ENCODE assay signal across 7 mouse cellular contexts in the genomic region with DNA sequence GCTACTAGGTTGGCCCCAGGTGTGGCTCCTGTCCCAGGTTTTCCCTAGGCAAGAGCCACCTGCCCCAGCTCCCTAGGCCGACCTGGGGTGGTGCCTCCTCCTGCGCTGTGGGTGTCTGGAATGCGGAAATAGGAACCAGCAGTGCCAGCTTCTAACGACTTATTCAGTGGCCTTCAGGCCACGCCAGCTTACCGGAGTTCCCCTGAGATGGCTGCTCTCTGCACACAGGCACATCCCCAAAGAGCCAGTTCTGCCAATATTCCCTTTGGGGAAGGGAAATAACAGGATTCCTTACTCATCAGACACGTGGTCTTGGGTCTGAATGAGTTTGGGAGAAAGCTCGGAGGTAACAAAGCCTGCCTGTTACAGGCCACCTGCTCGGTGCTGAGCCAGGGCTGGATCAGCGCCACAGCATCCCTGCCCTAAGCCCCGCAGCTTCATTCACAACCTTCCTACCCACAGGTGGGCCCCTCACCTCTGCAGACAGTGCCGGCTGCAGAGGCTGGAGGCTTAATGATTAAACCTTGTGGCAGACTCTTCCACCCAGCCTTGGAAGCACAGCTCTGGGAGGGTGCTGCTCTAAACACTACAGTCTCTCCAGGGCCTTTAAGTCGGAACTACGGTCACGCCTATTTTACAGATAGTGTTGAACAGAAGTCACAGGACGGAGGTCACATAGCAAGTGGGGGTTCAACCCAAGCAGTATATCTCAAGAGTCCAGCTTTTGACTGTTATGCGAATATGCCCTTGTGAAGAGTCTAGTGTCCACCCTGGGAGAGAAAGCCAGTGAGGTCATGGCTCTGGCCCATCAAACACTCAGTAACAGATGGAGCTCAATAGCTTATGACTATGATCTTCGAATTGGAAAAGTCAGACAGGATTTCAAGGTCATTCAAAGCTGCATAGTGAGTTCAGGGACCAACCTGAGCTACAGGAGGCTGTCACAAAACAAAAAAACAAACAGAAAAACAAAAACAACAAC. TPM values are rescaled to one million over a fixed set of nuclear protein-coding genes. Genes with fewer than 3 reads are reported as not detected.
A peak's percentile ranks its signal among the peaks of the same experiment; 100 is the strongest.
DNase-seq lines count a peak whose midpoint lies in the region; ATAC-seq and TF ChIP-seq lines count a peak whose summit lies in the region.

No protein-coding gene starts in this region.

- no peak for TF ChIP-seq CTCF in bone marrow, adult 2 months (IDR thresholded peaks at IDR 0.05; ENCODE audit: control insufficient read depth, insufficient read depth, low read length)
- no peak for TF ChIP-seq CTCF in intestine, postnatal 0 days (IDR thresholded peaks at IDR 0.05; ENCODE audit: low read depth)
- TF ChIP-seq CTCF in liver, postnatal 0 days (IDR thresholded peaks at IDR 0.05; ENCODE audit: low read depth): no peak

- H3K27me3 ChIP-seq in intestine, postnatal 0 days (replicated peaks; ENCODE audit: control insufficient read depth, insufficient read depth, low read length): no peaks in the 10 kb centered on the region
- no peaks in the 10 kb centered on the region for H3K27me3 ChIP-seq in liver, postnatal 0 days (ENCODE audit: insufficient read depth, low read length)

- peak; percentile 92 for ATAC-seq in intestine, postnatal 0 days
- peak; percentile 85 for ATAC-seq in liver, postnatal 0 days

- H3K9ac ChIP-seq in intestine, postnatal 0 days (ENCODE audit: low read depth, low read length): peak overlapping the region; percentile 46
- no peak overlapping the region; the same call in 1 of the 2 replicates for H3K9ac ChIP-seq in liver, postnatal 0 days (replicated peaks)

- H3K9me3 ChIP-seq in intestine, postnatal 0 days (ENCODE audit: control insufficient read depth): no peaks in the 10 kb centered on the region
- H3K9me3 ChIP-seq in liver, postnatal 0 days (ENCODE audit: low read length): no peaks in the 10 kb centered on the region

- H3K36me3 ChIP-seq in intestine, postnatal 0 days (ENCODE audit: control insufficient read depth, insufficient read depth): no peaks in the 10 kb centered on the region
- H3K36me3 ChIP-seq in liver, postnatal 0 days (replicated peaks; ENCODE audit: insufficient read depth, low read length): no peaks in the 10 kb centered on the region

- peak overlapping the region; percentile 69 for H3K4me2 ChIP-seq in intestine, postnatal 0 days (replicated peaks; ENCODE audit: low read depth)
- H3K4me2 ChIP-seq in liver, postnatal 0 days (ENCODE audit: low read depth, low read length): peak overlapping the region; percentile 58

- no peaks in the 10 kb centered on the region; the same call in 1 of the 2 replicates for H3K4me1 ChIP-seq in bone marrow, adult 2 months (ENCODE audit: control insufficient read depth, insufficient read depth, low read length)
- H3K4me1 ChIP-seq in intestine, postnatal 0 days (replicated peaks; ENCODE audit: control insufficient read depth, insufficient read depth, low read length): peaks cover 4% of the 10 kb centered on the region; the same call in 1 of the 2 replicates
- H3K4me1 ChIP-seq in liver, postnatal 0 days (ENCODE audit: insufficient read depth): peaks cover 38% of the 10 kb centered on the region

- peak overlapping the region; percentile 17 for H3K4me3 ChIP-seq in bone marrow, adult 2 months (replicated peaks; ENCODE audit: control insufficient read depth, low read depth, low read length)
- H3K4me3 ChIP-seq in intestine, postnatal 0 days (ENCODE audit: low read depth, low read length): peak overlapping the region; percentile 34
- peak overlapping the region; percentile 13 for H3K4me3 ChIP-seq in liver, postnatal 0 days (ENCODE audit: low read depth, low read length)

- peak; percentile 64 to 77 for DNase-seq in cerebellum, postnatal 25 days
- peak; percentile 40 for DNase-seq in liver, postnatal 0 days
- peak; percentile 86 for DNase-seq in yolk sac, embryonic 10.5 days (ENCODE audit: low spot score)
- DNase-seq in frontal cortex, postnatal 36 days (ENCODE audit: low spot score in 2 of 2): no peak
- no peak for DNase-seq in right cerebral cortex, adult 2 months (ENCODE audit: low spot score in 2 of 2)

- no peak for TF ChIP-seq POLR2A in bone marrow, adult 2 months (IDR thresholded peaks at IDR 0.05; ENCODE audit: borderline replicate concordance, control insufficient read depth, low read depth, low read length)

- 27% methylated on average over 18 of the region's 18 CpGs for WGBS in bone marrow, adult 2 months
- WGBS in intestine, postnatal 0 days: 18% methylated on average over 18 of the region's 18 CpGs
- WGBS in liver, postnatal 0 days (ENCODE audit: insufficient replicate concordance): 26% methylated on average over 18 of the region's 18 CpGs

- no peak for TF ChIP-seq EP300 in liver, postnatal 0 days (IDR thresholded peaks at IDR 0.05; ENCODE audit: low read depth)

- 0 out of 2 replicates have a peak overlapping the region, but pooled peaks have one; percentile 11 for H3K27ac ChIP-seq in bone marrow, adult 2 months (ENCODE audit: control insufficient read depth, insufficient read depth, low read depth, low read length, poor library complexity)
- peak overlapping the region; percentile 95 for H3K27ac ChIP-seq in intestine, postnatal 0 days (ENCODE audit: low read depth, low read length)
- peak overlapping the region; percentile 57 for H3K27ac ChIP-seq in liver, postnatal 0 days (ENCODE audit: low read depth)

RNA-seq across cellular contexts. Expression of a gene that starts 12.8 kb away (rescaled TPM):
- 11.9 and 16.8 TPM in 2 replicates for polyA plus RNA-seq in bone marrow, adult 2 months (2011; ENCODE audit: insufficient read depth, insufficient read length, low replicate concordance, missing spikeins)
- polyA plus RNA-seq in intestine, postnatal 0 days (2015; fragmentation: Nextera tagmentation; extraction: Ambion mirVana): 22.0 and 25.6 TPM in 2 replicates
- polyA plus RNA-seq in liver, postnatal 0 days (2015; fragmentation: Nextera tagmentation; extraction: Ambion mirVana): 1.6 and 1.7 TPM in 2 replicates

Comparison
In these comparisons a context has a peak if more than half of its experiments do, and no peak if none do; other contexts are left out.
1. H3K27ac ChIP-seq: peak in every context shown above with its lines; median percentile 95 in intestine, postnatal 0 days; 57 in liver, postnatal 0 days; 11 in bone marrow, adult 2 months.
2. DNase-seq: peak in cerebellum, postnatal 25 days (2 of 2), liver, postnatal 0 days (single experiment) and yolk sac, embryonic 10.5 days (single experiment); none in frontal cortex, postnatal 36 days (0 of 2) and right cerebral cortex, adult 2 months (0 of 2).
3. Peak in every context shown above with its lines, with median percentiles within 50 percentile points of each other: H3K4me3 ChIP-seq.